In genomic region chr11:74546165-74546564, GRCm38 (mm10) we compare ENCODE assay signal across 8 mouse cellular contexts.
DNase-seq lines count a peak whose midpoint lies in the region; ATAC-seq and TF ChIP-seq lines count a peak whose summit lies in the region.

No protein-coding gene starts in this region.

- no peak overlapping the region for H3K27ac ChIP-seq in gastrocnemius, adult 2 months
- no peak overlapping the region for H3K27ac ChIP-seq in intestine, embryonic 15.5 days
- H3K27ac ChIP-seq in lung, postnatal 0 days (ENCODE audit: low read length): no peak overlapping the region

- H3K4me1 ChIP-seq in intestine, embryonic 15.5 days (replicated peaks): peaks cover 5% of the 10 kb centered on the region
- H3K4me1 ChIP-seq in lung, postnatal 0 days (ENCODE audit: insufficient read depth, low read depth, low read length): peaks cover 2% of the 10 kb centered on the region; the same call in 1 of the 2 replicates

- ATAC-seq in intestine, embryonic 15.5 days: 0 out of 2 replicates have a peak, but pooled peaks have one; percentile 42
- no peak for ATAC-seq in lung, postnatal 0 days
- no peak for ATAC-seq in activated CD4-positive, CD25-positive, alpha-beta regulatory T cell, adult 4 months

- intact Hi-C loops in gastrocnemius, adult 2 months (cut with DNase I): loop anchor here (2.0 kb wide), 2 partner anchors 143 to 175 kb away; no protein-coding TSS in a partner anchor

- H3K36me3 ChIP-seq in intestine, embryonic 15.5 days: no peaks in the 10 kb centered on the region
- H3K36me3 ChIP-seq in lung, postnatal 0 days (ENCODE audit: insufficient read depth, low read length): no peaks in the 10 kb centered on the region

- peak; percentile 62 for TF ChIP-seq CTCF in gastrocnemius, adult 2 months (IDR thresholded peaks at IDR 0.05)
- peak; percentile 64 for TF ChIP-seq CTCF in lung, postnatal 0 days (IDR thresholded peaks at IDR 0.05)

- H3K9ac ChIP-seq in intestine, embryonic 15.5 days: no peak overlapping the region
- H3K9ac ChIP-seq in lung, postnatal 0 days (replicated peaks; ENCODE audit: low read depth): no peak overlapping the region

- no peak overlapping the region for H3K4me3 ChIP-seq in gastrocnemius, adult 2 months
- no peak overlapping the region for H3K4me3 ChIP-seq in intestine, embryonic 15.5 days (replicated peaks)
- no peak overlapping the region for H3K4me3 ChIP-seq in lung, postnatal 0 days (ENCODE audit: low read depth, low read length)

- DNase-seq in gastrocnemius, adult 2 months: peak; percentile 45
- DNase-seq in gastrocnemius, postnatal 25 days: no peak
- peak; percentile 66 for DNase-seq in testis, postnatal 10 days (ENCODE audit: low spot score)
- DNase-seq in testis, postnatal 14 days (ENCODE audit: low spot score): no peak
- DNase-seq in cerebellum, postnatal 10 days: peak; percentile 81 to 83
- DNase-seq in lung, postnatal 0 days (ENCODE audit: low spot score): peak; percentile 51

- WGBS in intestine, embryonic 15.5 days: 50% methylated on average over 4 of the region's 4 CpGs
- 30% methylated on average over 4 of the region's 4 CpGs for WGBS in lung, postnatal 0 days

- no peak overlapping the region for H3K4me2 ChIP-seq in intestine, embryonic 15.5 days (replicated peaks)
- no peak overlapping the region for H3K4me2 ChIP-seq in lung, postnatal 0 days (replicated peaks; ENCODE audit: low read depth, low read length)

- TF ChIP-seq EP300 in lung, postnatal 0 days (IDR thresholded peaks at IDR 0.05): no peak

- no peaks in the 10 kb centered on the region for H3K27me3 ChIP-seq in intestine, embryonic 15.5 days (replicated peaks)
- H3K27me3 ChIP-seq in lung, postnatal 0 days (replicated peaks; ENCODE audit: insufficient read depth, low read length): no peaks in the 10 kb centered on the region

- no peaks in the 10 kb centered on the region for H3K9me3 ChIP-seq in intestine, embryonic 15.5 days
- no peaks in the 10 kb centered on the region for H3K9me3 ChIP-seq in lung, postnatal 0 days (ENCODE audit: low read length)

Comparison
In these comparisons a context has a peak if more than half of its experiments do, and no peak if none do; other contexts are left out.
1. DNase-seq: peak in gastrocnemius, adult 2 months (single experiment), testis, postnatal 10 days (single experiment), cerebellum, postnatal 10 days (2 of 2) and lung, postnatal 0 days (single experiment); none in gastrocnemius, postnatal 25 days (single experiment) and testis, postnatal 14 days (single experiment).